Mouse (Mus musculus): Measurements from ENCODE around the gene Bicc1.

GRCm38 (mm10) chr10:71185059-71185458, 25.6 kb upstream of the Bicc1 start:
- TF ChIP-seq CHD2 (IDR thresholded peaks at IDR 0.05; ENCODE audit: low read depth, low read length) (no peak), HCFC1 (IDR thresholded peaks at IDR 0.05; ENCODE audit: borderline replicate concordance, insufficient read depth, low read length) (no peak)

Data from ES-E14 (cell line).